Mouse (Mus musculus): Measurements from ENCODE around the gene Rbms3. TPM values are rescaled to one million over a fixed set of nuclear protein-coding genes. Genes with fewer than 3 reads are reported as not detected.

The Rbms3 gene
- polyA plus RNA-seq, 1 experiment from 2014 or later: 13.1 TPM

DNA sequence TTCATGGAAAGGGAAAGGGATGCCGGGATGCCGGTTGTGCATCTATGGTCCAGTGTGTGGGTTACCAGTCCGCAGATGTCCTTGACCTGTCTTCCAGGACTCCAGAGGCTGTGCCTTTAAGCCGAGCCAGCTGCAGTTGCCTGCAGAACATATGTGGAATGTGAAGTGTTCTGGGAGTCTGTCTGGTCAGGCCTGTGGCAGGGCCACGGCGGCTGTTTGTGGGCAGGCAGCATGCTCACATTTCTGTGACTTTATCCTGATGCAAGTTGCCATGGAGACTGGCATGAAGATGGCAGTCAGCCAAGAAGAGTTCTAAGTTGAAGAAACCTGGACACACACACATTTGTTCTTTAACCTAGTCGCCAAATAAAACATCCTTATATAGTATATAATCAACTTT is 187.1 kb downstream of the Rbms3 start:
- Histone ChIP-seq H3K4me3 (no peak overlapping the region), H3K27me3 (no peaks in the 10 kb centered on the region), H3K9ac (no peak overlapping the region), H3K9me3 (replicated peaks) (no peaks in the 10 kb centered on the region), H3K4me2 (no peak overlapping the region), H3K27ac (no peak overlapping the region), H3K36me3 (ENCODE audit: poor library complexity, severe bottlenecking) (no peaks in the 10 kb centered on the region), H3K4me1 (no peaks in the 10 kb centered on the region)
- 59% methylated on average over 7 of the region's 7 CpGs for WGBS
- ATAC-seq: no peak

- Histone ChIP-seq H3K27ac (no peak overlapping the region), H3K4me3 (no peak overlapping the region), H3K27me3 (no peaks in the 10 kb centered on the region), H3K9ac (no peak overlapping the region), H3K36me3 (ENCODE audit: poor library complexity, severe bottlenecking) (no peaks in the 10 kb centered on the region), H3K4me1 (no peaks in the 10 kb centered on the region), H3K4me2 (no peak overlapping the region), H3K9me3 (replicated peaks) (peaks cover 8% of the 10 kb centered on the region; the same call in 1 of the 2 replicates)
- WGBS: 71% methylated on average over 2 of the region's 2 CpGs
- no peak for ATAC-seq
Observed at GRCm38 (mm10) chr9:117435856-117436255, 193.9 kb downstream of the Rbms3 start.

DNA sequence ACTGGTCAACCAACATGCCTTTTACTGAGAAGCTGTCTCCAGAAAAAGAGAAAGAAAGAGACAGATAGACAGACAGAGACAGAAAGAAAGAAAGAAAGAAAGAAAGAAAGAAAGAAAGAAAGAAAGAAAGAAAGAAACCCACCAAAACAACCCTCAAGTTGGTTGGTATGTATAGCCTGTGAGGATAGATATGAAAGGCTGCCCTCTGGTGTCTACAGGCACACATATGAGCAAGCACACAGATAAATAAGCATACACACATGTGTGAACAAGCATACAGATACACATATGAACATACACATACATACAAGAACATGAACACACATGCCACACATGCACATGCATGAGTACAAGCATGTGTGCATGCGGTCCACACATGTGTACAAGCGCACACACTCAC is 199.0 kb downstream of the Rbms3 start:
- no peak overlapping the region for H3K4me3 ChIP-seq
- H3K9ac ChIP-seq: no peak overlapping the region
- H3K9me3 ChIP-seq (replicated peaks): peaks cover 8% of the 10 kb centered on the region; the same call in 1 of the 2 replicates
- H3K27me3 ChIP-seq: no peaks in the 10 kb centered on the region
- 100% methylated on average over 2 of the region's 2 CpGs for WGBS
- no peak for ATAC-seq
- no peak overlapping the region for H3K27ac ChIP-seq
- H3K36me3 ChIP-seq (ENCODE audit: poor library complexity, severe bottlenecking): no peaks in the 10 kb centered on the region
- no peaks in the 10 kb centered on the region for H3K4me1 ChIP-seq
- no peak overlapping the region for H3K4me2 ChIP-seq

DNA sequence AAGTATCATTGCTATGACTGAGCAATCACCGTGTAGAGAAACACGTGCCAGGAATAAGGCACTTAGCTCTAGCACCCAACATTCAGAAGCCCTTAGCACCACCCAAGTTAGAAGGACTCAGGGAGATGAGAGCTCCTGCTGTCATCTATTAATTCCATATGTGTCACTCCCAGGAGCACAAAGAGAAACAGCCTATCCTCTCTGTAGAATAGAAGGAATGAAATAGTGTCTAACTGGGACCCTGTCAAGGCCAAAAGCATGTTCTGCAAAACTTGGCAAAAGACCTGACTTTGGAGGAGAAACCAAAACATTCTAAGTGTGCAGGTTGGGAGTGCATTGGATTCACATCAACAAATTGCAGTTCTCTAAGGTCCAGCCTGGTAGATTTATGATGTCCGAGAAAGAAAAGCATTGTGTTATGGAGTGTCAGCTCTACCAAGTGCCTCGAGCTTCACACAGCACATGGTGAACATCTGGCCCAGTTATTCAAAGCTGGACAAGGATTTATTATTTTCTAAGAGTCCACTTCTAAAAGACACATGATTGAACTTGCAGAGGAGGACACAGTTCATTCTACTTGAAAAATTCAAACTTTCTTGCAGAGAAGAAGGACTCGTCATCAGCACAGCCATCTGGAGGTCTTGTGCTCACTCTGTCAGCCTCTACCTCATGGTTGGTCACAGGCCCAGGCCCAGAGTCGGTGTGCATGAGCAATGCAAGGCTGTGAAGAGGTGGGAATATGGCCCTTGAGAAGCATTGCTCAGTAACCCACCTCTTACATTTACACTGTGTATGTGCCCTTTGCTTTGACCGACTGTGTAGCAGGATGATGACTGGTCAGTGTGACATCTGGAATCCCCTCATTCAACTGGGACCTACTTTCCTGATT is 200.3 kb downstream of the Rbms3 start:
- no peaks in the 10 kb centered on the region for H3K4me1 ChIP-seq
- no peak overlapping the region for H3K4me2 ChIP-seq
- H3K9ac ChIP-seq: no peak overlapping the region
- H3K4me3 ChIP-seq: no peak overlapping the region
- no peaks in the 10 kb centered on the region for H3K36me3 ChIP-seq (ENCODE audit: poor library complexity, severe bottlenecking)
- H3K27ac ChIP-seq: no peak overlapping the region
- WGBS: 86% methylated on average over 7 of the region's 7 CpGs
- ATAC-seq: no peak
- H3K27me3 ChIP-seq: no peaks in the 10 kb centered on the region
- no peaks in the 10 kb centered on the region for H3K9me3 ChIP-seq (replicated peaks)

DNA sequence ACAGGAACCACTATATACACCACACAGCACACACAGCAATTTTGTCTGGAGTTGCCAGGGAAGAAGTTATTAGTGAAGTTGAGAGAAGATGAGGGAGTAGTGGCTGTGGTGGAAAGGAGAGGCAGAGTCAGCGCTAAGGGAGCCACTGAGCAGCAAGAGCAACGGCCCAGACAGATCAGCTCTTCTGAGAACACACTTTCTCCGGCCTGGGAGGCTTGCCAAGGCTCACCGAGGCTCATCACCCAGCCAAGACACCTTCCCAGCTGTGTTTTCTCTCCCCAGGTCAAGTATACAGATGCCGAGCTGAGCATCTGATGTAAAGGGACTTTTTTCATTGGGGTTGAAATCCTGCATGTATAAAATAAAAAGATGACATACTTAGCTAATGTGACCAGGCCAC is 206.5 kb downstream of the Rbms3 start:
- Histone ChIP-seq H3K9me3 (replicated peaks) (no peaks in the 10 kb centered on the region), H3K4me3 (no peak overlapping the region), H3K27me3 (no peaks in the 10 kb centered on the region), H3K27ac (no peak overlapping the region), H3K36me3 (ENCODE audit: poor library complexity, severe bottlenecking) (no peaks in the 10 kb centered on the region), H3K4me1 (no peaks in the 10 kb centered on the region), H3K9ac (no peak overlapping the region), H3K4me2 (no peak overlapping the region)
- WGBS: 85% methylated on average over 5 of the region's 5 CpGs
- no peak for ATAC-seq

DNA sequence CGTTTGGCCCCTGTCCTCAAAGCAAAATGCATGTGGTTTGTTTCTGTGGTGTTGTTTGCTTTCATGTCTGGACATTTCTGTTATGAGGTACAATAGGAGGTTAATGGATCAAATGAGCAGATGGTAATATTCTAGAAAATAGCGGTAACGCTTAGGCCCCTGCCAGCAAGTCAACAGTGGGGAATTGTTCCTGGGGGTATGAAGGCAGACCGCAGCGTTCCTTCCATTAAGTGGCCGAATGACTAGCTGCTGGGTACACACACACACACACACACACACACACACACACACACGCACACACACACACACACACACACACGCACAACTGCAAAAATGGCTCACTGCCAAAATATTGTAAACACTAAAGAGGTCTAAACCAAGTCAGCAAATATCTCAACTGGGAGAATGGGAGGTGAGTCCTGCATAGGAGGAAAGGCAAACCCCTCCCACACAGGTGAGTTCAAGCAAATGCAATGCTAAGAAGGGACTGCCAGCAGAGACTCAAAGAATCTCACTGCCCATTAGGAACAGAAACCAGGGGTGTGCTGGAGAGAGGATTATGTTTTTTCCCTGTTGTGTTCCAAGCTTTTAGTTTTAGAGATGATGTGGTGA is 209.7 kb downstream of the Rbms3 start:
- no peak overlapping the region for H3K4me3 ChIP-seq
- 73% methylated on average over 8 of the region's 8 CpGs for WGBS
- no peaks in the 10 kb centered on the region for H3K9me3 ChIP-seq (replicated peaks)
- no peak overlapping the region for H3K4me2 ChIP-seq
- no peak overlapping the region for H3K9ac ChIP-seq
- H3K27ac ChIP-seq: no peak overlapping the region
- no peaks in the 10 kb centered on the region for H3K27me3 ChIP-seq
- ATAC-seq: no peak
- H3K4me1 ChIP-seq: no peaks in the 10 kb centered on the region
- no peaks in the 10 kb centered on the region for H3K36me3 ChIP-seq (ENCODE audit: poor library complexity, severe bottlenecking)

- Histone ChIP-seq H3K27ac (no peak overlapping the region), H3K27me3 (no peaks in the 10 kb centered on the region), H3K4me2 (no peak overlapping the region), H3K9me3 (replicated peaks) (no peaks in the 10 kb centered on the region), H3K4me3 (no peak overlapping the region), H3K9ac (no peak overlapping the region), H3K36me3 (ENCODE audit: poor library complexity, severe bottlenecking) (no peaks in the 10 kb centered on the region), H3K4me1 (no peaks in the 10 kb centered on the region)
- 37% methylated on average over 3 of the region's 3 CpGs for WGBS
- no peak for ATAC-seq
Observed at GRCm38 (mm10) chr9:117413181-117413580, 216.5 kb downstream of the Rbms3 start.

GRCm38 (mm10) chr9:117412584-117412983 is 217.1 kb downstream of the Rbms3 start:
- WGBS: 10% methylated on average over 2 of the region's 2 CpGs
- Histone ChIP-seq H3K36me3 (ENCODE audit: poor library complexity, severe bottlenecking) (no peaks in the 10 kb centered on the region), H3K4me3 (no peak overlapping the region), H3K27me3 (no peaks in the 10 kb centered on the region), H3K4me1 (no peaks in the 10 kb centered on the region), H3K4me2 (no peak overlapping the region), H3K9ac (no peak overlapping the region), H3K27ac (no peak overlapping the region), H3K9me3 (replicated peaks) (no peaks in the 10 kb centered on the region)
- no peak for ATAC-seq

DNA sequence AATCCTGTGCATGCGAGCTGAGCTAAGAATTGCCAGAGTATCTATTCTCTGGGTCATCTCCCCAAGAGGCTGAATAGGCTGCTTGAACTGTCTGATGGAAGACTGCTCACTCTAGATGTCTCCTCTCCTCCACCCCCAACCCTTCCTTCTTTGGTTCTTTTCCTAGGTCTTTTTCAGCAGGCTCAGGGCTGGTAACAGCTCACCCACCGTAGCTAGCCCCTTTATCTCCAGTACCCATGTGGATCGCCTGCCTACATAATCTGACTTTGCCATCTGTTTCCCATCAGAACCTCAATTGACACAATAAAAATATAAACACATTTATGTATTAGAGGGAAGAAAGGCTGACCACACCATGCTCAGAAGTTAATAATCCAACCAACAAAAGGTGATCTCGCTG is 225.1 kb downstream of the Rbms3 start:
- H3K36me3 ChIP-seq (ENCODE audit: poor library complexity, severe bottlenecking): no peaks in the 10 kb centered on the region
- no peak overlapping the region for H3K4me3 ChIP-seq
- no peak overlapping the region for H3K4me2 ChIP-seq
- H3K27ac ChIP-seq: no peak overlapping the region
- ATAC-seq: no peak
- H3K4me1 ChIP-seq: no peaks in the 10 kb centered on the region
- no peak overlapping the region for H3K9ac ChIP-seq
- H3K9me3 ChIP-seq (replicated peaks): no peaks in the 10 kb centered on the region
- 92% methylated on average over 4 of the region's 4 CpGs for WGBS
- no peaks in the 10 kb centered on the region for H3K27me3 ChIP-seq

GRCm38 (mm10) chr9:117400262-117400671 is 229.4 kb downstream of the Rbms3 start:
- Histone ChIP-seq H3K9ac (no peak overlapping the region), H3K36me3 (ENCODE audit: poor library complexity, severe bottlenecking) (no peaks in the 10 kb centered on the region), H3K27ac (no peak overlapping the region), H3K4me3 (no peak overlapping the region), H3K4me2 (no peak overlapping the region), H3K9me3 (replicated peaks) (no peaks in the 10 kb centered on the region), H3K4me1 (no peaks in the 10 kb centered on the region), H3K27me3 (no peaks in the 10 kb centered on the region)
- WGBS: 64% methylated on average over 7 of the region's 7 CpGs
- ATAC-seq: no peak

DNA sequence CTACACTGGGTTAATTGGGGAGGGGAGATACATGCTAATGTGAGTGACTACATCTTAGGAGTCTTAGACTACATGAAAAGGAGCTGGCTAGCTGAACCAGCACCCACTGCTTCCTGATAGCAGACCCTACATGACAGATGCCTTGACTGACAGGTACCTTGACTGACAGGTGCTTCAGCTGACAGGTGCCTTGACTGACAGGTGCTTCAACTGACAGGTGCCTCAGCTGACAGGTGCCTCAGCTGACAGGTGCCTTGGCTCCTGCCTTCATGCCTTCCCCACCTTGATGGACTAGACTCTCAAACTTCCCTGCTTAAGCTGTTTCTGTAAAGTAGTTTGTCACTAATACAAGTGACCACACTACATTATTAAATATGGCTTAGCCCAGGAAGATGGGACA is 232.6 kb downstream of the Rbms3 start:
- Histone ChIP-seq H3K4me3 (no peak overlapping the region), H3K4me2 (no peak overlapping the region), H3K27me3 (no peaks in the 10 kb centered on the region), H3K9ac (no peak overlapping the region), H3K27ac (no peak overlapping the region), H3K4me1 (no peaks in the 10 kb centered on the region), H3K9me3 (replicated peaks) (no peaks in the 10 kb centered on the region), H3K36me3 (ENCODE audit: poor library complexity, severe bottlenecking) (no peaks in the 10 kb centered on the region)
- ATAC-seq: no peak

DNA sequence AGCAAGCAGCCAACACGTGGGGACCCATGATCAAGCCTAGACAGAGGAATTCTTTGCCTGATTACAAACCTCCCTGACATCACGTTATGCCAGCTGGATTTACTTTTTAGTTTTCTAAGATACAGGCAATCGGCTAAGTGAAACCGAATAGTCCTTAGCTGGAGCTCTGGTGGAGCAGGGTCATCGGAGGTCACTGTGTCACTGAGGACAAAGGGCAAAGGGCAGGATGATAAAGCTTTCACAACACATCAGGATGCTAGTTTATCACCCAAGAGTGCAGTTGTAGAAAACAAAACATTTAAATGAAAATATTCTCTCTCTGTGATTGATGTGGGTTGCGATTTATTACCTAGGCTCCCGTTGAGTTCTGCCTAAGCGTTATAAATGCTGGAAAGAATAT is 233.1 kb downstream of the Rbms3 start:
- H3K9ac ChIP-seq: no peak overlapping the region
- no peaks in the 10 kb centered on the region for H3K36me3 ChIP-seq (ENCODE audit: poor library complexity, severe bottlenecking)
- H3K4me3 ChIP-seq: no peak overlapping the region
- no peaks in the 10 kb centered on the region for H3K27me3 ChIP-seq
- no peak for ATAC-seq
- 88% methylated on average over 8 of the region's 8 CpGs for WGBS
- no peak overlapping the region for H3K27ac ChIP-seq
- H3K4me2 ChIP-seq: no peak overlapping the region
- H3K9me3 ChIP-seq (replicated peaks): no peaks in the 10 kb centered on the region
- no peaks in the 10 kb centered on the region for H3K4me1 ChIP-seq

Data from forebrain, embryonic 13.5 days (tissue).